Mouse (Mus musculus) adrenal gland, postnatal 25 days (tissue): ENCODE data around the gene Grb10. TPM values are rescaled to one million over a fixed set of nuclear protein-coding genes. Genes with fewer than 3 reads are reported as not detected.

ENCODE experiments used
- DNase-seq: peaks from one replicate; pipeline ENCODE4 v3.0.0; 2021; ENCODE audit warnings: mixed read lengths
- total RNA-seq: library from RNA; stranded (reverse); gene quantifications from 2 replicates; pipeline ENCODE4 v1.2.3, GENCODE M21; 2021

The Grb10 gene
- total RNA-seq, 1 experiment from 2014 or later, result 108 TPM

GRCm38 (mm10) chr11:11968830-11969229 lies 69.7 kb downstream of the Grb10 start:
- no peak for DNase-seq

DNA sequence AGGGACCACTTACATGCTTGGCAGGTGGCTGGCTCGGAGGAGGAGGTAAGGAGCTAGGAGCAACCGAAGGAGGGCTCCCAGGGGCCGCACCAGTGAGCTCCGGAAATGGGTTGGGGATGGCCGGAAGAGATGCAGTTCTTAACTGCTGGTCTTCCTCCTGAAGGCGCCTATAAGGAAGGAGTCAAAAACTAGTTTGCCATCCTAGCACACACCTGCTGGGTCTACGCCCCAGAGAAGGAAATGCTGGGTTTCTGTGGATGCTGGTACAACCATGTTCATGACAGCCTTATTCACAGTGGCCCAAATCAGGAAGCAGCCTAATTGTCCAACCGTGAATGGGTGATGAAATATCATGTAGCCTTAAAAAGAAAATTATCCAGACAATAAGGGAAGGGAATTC lies 71.0 kb downstream of the Grb10 start:
- no peak for DNase-seq

GRCm38 (mm10) chr11:11966220-11966619 lies 72.3 kb downstream of the Grb10 start:
- no peak for DNase-seq

GRCm38 (mm10) chr11:11965501-11966125 lies 72.9 kb downstream of the Grb10 start:
- peak; percentile 63 for DNase-seq

DNA sequence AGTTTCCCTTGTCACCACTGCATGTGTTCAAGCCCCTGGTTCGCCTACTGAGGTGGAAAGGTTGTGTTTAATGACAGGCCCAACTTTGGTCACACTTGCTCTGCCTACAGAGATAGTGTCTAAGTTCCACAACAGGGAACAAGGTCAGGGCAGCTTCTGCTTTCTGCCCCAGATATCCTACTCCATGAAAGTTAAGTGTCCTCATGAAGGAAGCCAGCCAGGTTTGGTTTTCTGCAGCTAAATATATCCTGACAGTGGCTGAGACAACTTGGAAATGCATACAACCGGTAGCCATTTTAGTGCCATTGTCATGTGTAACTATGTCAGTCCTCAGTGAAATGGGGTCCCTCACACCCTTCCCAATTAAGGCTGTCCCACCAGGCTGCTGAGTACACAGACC lies 73.8 kb downstream of the Grb10 start:
- no peak for DNase-seq

- DNase-seq, result no peak
These were observed 74.9 kb downstream of the Grb10 start for GRCm38 (mm10) chr11:11963587-11963986.

DNA sequence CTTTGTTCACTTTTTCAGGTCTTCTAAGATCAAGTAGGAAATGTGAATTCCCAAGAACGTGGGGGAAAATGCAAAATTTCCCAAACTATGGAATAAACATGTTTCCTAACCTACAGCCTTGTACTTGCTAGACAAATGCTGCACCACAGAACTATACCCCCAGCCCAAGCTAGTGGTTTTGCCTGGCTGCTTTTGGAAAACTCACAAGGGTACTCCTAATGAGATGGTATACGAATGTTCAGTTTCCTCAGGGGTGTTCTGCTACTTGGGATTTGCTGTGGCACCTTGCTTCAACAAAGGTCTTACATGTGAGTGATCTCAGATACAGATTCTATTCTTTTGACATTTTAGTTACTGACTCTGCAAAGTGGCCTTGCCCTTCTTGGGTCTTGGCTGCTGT lies 75.4 kb downstream of the Grb10 start:
- DNase-seq, result no peak

GRCm38 (mm10) chr11:11962629-11962954 lies 75.9 kb downstream of the Grb10 start:
- no peak for DNase-seq

GRCm38 (mm10) chr11:11961917-11962628 lies 76.4 kb downstream of the Grb10 start:
- no peak for DNase-seq

GRCm38 (mm10) chr11:11960858-11961257 lies 77.6 kb downstream of the Grb10 start:
- no peak for DNase-seq

GRCm38 (mm10) chr11:11960227-11960626 lies 78.3 kb downstream of the Grb10 start:
- DNase-seq, result no peak

DNA sequence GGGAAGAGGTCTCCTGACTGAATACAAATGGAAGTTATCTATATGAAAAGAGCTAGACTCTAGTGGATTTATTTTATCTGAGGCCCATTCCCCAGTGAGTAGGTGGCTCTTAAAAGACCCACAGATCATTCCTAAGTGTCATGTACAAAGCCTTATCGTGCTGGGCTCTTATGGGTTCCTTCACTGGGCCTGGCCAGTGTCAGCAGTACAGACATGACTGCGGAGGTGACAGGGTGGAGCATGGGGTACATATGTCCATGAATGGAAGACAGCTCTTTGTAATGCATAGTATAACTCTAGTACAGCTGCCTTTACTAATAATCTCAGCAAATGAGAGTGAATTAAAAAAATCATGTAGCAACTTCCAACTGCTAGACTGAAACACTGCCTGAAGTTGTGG lies 80.0 kb downstream of the Grb10 start:
- DNase-seq, result no peak

DNA sequence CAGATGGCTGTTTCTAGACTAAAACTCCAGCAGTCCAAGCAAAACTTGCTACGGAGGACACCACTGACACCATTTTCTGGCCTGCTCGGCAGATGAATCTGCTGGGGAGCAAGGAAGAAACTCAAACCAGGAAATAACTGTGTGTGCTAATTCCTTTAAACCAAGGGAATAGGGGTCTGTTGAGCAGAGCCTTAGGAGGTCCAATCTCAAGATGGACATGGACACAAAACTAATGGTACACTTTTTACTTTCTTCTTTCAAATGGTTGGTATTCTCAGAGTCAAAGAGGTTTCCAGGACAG lies 80.5 kb downstream of the Grb10 start:
- no peak for DNase-seq

DNA sequence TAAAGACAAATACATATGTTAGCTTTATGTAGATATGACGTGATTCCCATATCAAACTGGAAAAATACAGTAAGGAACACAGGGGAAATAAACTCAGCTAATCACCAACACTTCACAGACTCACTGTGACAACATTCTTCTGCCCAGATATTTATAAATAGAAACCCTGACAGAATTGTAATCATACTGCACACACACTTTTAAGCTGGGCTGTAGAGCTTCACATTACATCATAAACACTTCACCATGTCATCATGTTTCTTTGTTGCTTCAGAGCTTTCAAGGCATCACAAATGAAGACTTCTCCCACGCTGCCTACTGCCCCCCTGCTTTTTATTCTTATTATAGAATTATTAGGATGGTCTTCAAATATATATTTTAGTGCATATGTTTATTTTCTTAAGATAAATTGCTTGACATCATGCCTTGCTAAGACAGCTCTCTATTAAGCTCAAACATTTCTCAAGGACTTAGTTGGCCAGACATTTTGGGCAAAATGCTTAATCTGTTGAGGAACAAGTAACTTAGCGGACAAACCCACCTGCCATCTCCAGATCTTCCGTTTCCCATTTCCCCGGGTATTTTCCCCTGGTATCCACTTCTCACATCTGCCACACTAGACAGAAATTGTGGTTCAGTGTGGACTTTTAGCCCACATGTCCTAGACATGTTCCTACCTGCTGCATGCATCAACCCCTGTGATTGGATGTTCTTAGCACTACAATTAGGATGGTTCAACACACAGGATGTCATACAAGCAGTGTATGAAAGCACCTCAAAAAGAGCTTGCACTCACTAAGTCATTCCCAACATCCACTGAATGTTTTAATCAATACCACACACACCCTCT lies 81.0 kb downstream of the Grb10 start:
- no peak for DNase-seq

DNA sequence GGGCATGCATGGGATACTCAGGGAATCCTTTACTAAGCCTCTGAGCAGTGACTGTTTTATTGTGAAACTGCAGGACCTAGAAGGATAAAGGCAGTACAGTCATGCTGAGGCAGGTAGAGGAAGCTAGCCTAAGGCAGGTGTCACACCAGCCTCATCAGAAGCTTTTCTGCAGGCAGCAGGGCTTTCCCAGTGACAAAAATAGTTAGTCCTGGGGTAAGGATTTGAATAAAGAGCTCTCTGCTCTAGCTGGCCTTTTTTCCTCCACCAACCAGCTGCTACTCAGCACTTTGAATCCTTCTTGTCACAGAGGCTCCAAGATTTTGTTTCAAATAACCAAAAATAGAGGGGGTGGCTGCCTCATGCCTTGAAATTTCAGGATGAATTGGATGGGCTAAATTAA lies 82.7 kb downstream of the Grb10 start:
- no peak for DNase-seq

GRCm38 (mm10) chr11:11954606-11955005 lies 83.9 kb downstream of the Grb10 start:
- no peak for DNase-seq

GRCm38 (mm10) chr11:11954115-11954438 lies 84.4 kb downstream of the Grb10 start:
- DNase-seq, result no peak

DNA sequence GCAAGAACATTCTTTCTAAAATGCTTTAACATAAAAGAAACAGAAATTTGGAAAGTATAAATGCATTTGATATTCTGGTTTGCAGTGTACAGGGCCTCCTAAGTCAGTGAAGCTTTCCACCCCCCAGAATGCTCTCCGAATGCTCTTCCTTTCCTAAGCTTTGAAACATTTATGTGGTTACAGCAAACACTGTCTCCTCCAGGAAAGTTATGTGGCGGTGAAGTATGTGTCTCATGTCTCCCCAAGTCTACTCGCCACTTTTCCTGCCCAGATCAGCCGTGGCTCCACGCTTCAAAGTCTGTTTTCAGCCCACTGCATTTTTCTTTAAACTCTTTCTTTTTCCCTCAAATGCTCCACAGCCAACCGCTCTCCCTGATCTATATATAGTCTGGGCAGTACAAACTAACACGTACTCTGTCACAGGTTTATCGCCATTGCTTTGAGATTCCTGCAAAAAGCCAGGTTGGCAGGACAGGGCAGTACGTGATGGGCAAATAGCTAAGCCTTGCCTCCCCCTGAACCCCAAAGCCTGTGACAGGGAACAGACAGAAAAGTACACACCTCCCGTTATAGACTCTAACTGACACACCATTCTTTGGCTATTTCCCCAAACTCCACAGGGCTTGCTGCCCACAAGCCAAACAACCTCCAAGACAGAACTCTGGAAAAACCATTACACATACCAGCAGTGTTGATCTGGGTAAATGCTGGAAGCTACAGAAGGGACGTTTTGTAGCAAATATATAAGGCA lies 84.9 kb downstream of the Grb10 start:
- DNase-seq, result no peak

- no peak for DNase-seq
These were observed 85.9 kb downstream of the Grb10 start for GRCm38 (mm10) chr11:11952569-11952968.

DNA sequence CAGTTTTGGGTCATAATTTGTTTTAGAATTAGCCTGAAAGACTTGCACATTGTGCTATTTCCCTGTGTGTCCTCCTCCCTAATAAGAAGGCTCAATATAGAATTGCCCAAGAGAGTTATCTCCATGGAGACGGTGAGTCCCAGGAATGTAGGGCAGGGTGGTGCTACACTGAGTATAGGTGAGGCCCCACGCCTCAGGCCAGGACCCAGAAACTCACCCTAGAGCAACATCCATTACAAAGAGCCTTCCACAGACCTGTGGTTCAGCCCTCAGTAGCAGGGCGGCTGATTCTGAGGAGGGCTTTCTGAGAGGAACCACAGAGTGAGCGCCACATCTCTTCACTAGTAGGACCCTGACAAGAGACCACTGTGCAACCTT lies 89.5 kb downstream of the Grb10 start:
- no peak for DNase-seq

DNA sequence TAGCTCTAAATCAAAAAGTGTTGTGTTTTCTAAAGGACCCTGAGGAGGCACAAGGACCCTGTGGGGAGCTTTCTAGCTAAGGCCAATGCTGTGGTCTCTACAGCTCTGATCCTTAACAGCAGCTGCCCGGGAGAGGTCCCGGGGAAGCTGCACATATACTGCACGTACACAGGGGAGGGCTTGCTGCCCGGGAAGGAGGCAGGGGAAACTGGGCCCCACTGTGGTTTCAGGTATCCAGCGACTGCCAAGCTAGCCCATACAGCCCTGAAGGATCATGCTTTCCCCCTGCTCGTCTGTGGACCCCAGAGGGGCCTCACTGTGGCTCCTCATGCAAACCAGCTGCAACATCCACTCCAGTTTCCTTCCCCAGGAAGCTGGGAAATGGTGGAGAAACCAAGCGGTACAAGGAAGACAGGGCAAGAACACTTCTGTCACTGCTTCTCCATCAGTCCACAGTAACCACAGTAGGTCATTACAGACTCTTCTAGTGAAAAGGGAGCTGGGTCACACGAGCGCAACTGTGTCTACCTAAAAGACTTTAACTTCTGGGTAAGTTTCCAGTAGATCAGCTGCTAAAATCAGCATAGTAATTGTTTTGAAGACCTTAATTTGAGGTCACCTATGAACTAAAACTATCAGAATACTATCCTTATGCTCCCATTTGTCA lies 90.0 kb downstream of the Grb10 start:
- DNase-seq, result no peak

DNA sequence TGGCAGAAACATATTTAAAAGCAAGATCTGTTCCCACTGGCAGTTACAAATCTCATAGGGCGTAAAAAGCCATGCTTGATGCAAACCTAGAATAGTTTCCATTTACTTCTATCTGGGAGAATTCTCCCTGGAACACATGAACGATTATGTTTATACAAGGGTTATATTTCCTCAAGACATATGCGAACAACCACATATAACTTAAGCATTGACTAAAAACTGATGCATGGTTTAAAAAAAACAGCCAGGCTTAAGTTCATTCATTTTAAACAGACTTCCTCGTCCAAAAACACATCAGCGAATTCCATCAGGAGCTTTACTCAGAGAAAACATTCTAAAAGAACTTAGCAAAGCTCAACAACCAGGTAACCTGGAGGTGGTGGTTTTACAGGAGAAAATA lies 90.6 kb downstream of the Grb10 start:
- DNase-seq, result no peak

GRCm38 (mm10) chr11:11945766-11946165 lies 92.7 kb downstream of the Grb10 start:
- DNase-seq, result no peak
